Mouse (Mus musculus) v-Abl transformed pro-B cells (cell line): Measurements from ENCODE around the gene Emc1.

Experiments
- in situ Hi-C, 2 experiments: fragments of 400-800 bp; cut with MboI; formaldehyde crosslinking; loops; one replicate each; pipeline ENCODE4 v1.15.1; 2025; ENCODE audit not compliant: unreplicated experiment in 2 of 2

Emc1 gene

DNA sequence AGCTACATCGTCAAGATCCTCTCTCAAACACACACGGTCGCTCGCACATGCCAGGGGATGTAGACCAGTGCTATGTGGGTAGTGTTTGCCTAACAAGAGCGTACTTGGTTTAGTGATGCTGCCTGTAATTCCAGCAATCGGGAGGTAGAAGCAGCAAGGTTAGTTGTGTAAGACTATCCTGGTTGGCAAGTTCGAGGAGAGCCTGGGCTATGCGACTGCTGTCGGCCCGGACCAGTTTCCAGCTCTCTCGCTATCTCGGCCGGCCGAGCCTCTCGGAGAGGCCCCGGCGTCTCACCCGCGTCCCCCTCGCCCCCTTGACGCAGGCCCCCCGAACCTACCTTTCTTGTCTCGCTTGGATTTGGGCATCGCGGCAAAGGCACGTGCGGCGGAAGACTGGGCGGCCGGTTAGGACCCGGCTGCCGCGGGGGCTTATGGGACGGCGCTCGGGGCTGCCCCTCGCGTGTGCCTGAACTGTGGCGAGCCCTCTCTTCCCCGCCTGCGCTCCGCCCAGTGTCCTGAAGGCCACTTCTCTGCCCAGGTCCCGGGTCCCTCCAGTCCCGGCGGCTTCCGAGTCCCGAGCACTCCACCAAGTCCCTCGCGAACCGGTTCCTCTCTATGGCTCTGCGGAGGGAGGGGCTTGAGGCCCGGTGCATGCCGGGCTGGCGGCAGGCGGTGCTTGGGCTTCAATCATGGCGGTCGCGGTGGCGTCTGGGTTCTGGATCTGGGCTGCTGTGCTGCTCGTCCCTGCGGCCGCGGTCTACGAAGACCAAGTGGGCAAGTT, at the start of gene Emc1, which contains the start of the genes Mrto4 and Ubr4:
Gene Emc1 (plus strand): TSS at position 657 of the 781 bp plus-strand sequence.
Gene Mrto4 (minus strand): TSS at position 646 of the 781 bp plus-strand sequence.
Gene Ubr4 (plus strand): TSS at position 679 of the 781 bp plus-strand sequence.
- in situ Hi-C loops: no loop called here

DNA sequence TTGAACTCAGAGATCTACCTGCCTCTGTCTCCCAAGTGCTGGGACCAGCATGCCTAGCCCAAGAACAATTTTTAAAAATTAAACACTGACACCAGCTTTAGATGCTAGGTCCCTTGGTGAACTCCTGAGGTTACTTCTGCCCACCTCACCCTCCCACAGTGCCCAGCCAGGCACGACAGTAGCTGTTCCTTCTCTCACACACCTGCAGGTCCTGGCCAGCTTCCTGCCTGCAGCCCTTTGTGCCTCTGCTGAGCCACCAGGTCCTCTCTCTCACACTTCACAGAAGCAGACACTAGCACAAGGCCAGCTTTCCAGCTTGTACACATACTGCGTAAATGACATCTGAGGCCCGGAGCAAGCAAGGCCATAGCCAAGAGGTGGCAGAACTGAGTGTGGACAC, 46.9 kb upstream of the Emc1 start:
- in situ Hi-C loops: no loop called here

DNA sequence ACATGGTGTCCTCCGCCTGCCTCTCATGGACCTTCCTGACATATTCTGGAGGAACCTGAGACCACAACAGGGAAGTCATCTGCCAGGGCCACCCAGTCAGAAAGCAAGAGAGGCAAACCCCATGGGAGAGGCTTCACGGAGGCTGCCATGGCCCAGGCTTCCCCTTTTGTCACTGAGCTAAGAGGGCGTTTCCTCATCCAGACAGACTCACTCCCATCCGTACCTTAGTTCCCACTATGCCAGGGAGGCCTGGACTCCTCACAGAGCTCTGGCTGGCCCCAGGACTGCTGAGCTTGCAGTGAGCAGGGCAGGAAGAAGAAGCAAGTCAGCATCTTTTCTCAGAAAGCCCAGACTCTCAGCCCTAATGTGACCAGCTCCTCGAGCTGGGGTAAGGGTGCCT, 44.5 kb upstream of the Emc1 start:
- in situ Hi-C loops: no loop called here

DNA sequence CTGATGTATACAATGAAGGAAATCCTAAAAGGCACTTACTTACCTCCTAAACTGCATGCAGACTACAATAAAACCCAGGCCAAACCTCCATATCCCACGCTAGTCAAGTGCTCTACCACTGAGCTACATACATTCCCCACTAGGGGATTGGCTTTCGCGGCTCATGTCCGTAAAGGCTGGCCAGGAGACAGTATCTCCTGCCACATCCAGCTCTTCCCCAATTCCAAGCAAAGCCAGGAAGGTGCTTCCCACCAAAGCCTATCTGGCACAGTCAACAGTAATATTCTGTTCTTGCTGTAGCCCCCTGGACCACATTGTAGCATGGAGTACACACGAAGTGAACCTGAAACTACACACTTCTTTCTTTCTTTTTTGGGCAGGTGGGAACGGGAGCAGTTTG, 42.7 kb upstream of the Emc1 start:
- in situ Hi-C loops: no loop called here

DNA sequence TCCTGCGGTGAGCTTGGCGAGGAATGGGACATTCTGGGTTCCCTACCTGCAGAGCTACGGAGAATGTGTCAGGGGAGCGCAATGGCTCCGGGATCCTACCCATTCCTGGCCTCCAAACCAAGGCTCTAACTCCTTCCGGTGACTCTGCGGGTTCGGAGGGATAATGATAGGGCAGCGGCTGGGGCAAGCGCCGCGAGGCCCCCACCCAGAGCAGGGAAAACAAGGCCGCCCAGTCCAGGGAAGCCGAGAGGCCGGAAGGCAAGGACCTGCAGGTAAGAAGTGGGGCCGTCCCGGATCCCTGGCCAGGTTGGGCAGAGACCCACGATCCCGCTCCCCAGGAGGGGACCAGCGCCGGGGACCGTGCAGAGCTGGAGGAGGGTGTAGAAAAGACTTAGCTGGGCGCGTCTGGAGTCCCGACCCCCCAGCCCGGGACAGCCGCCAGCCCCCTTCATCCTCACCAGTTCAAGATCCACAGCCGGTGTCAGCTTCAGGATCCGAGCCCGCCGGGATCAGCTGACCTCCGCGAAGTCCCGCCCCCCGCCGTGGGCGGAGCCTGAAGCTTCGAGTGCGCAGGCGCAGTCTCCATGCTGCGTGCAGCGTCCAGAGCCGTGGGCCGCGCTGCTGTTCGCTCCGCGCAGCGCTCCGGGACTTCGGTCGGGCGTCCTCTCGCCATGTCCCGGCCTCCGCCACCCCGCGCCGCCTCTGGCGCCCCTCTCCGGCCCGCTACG, 42.1 kb upstream of the Emc1 start, which contains the start of the genes Pqlc2 and Akr7a5:
Gene Pqlc2 (minus strand): TSS at position 538 of the 728 bp plus-strand sequence.
Gene Akr7a5 (plus strand): TSS at position 574 of the 728 bp plus-strand sequence.
- in situ Hi-C loops: no loop called here

DNA sequence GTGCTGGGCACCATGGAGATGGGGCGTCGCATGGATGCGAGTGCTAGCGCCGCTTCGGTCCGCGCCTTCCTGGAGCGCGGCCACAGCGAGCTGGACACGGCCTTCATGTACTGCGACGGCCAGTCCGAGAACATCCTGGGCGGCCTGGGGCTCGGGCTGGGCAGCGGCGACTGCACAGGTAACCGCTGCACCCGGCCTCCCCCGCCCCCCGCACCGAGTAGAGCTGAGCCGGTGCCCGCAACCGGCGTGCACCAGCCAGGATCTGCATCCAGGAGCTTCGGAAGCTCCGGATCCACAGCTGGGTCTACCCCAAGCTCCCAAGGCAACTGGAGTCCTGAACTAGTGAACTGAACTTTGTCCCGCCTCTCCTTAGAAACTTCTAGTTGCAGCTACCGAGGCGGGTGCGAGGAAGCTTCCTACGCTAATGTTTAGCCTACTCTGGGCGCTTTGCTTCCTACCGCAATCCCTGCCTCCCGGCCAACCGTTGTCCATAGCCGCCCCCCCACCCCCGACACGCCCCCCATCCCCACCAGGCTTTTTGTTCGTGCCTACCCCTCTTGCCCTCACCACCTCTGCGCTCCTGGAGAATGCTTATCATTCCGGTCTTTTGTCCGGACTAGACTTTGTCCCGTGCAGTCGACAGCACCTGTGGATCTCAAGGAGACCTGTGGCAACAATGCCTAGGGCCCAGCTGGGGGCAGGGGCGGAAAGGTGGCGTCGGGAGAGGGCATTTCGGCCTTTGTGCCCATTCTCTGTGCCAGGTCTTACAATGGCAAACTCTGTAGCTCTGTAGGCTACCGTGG, 41.3 kb upstream of the Emc1 start:
- in situ Hi-C loops: no loop called here

DNA sequence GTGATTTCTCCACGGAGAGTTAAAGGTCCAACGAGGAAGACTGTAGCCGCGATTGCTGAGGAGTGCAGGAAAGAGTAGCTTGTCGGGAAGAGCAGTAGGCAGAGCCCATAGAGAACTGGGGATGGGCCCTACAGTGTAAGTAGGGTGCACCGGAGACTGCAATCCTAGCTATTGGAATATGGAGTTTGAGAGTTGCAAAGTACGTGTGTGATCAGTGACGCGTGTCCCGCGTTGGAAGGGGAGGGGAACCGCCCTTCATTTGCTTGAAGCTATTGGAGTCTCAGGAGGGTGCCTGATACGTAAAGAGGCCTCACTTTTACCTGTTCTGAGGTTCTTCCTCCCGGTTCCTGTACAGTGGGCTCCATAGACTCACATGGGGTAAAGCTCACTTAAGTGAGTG, 40.7 kb upstream of the Emc1 start:
- in situ Hi-C loops: no loop called here

DNA sequence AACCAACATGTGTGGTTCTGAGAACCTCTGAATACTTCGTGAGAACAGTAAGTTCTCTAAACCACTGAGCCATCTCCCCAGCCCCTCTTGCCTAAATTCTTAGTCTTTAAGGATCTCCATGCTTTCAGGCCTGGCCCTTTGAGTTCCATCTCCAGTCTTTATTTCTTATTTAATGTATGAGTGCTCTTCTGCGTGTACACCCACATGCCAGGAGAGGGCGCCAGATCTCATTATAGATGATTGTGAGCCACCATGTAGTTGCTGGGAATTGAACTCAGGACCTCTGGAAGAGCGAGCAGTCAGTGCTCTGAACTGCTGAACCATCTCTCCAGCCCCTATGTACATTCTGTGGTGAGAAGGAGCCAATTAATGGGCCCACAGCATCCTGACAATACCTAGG, 39.8 kb upstream of the Emc1 start:
- in situ Hi-C loops: no loop called here

DNA sequence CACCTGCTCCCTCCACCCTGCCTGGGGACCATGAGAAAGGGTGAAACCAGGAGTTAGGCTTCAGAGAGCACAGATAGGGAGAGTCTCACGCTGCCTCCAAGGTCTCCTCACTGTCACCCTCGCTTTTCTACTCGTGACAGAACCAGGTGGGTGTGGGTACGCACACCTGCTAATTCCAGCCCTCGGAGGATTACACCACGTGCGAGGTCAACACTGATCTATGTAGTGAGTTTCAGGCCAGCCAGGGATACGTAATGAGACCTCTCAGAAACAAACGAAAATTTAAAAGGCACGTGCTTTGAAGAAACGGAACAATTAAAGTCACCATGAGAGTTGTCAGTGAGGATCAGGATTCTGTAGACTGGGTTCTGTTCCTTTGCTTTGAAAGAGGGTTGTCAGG, 33.9 kb upstream of the Emc1 start:
- in situ Hi-C loops: no loop called here

DNA sequence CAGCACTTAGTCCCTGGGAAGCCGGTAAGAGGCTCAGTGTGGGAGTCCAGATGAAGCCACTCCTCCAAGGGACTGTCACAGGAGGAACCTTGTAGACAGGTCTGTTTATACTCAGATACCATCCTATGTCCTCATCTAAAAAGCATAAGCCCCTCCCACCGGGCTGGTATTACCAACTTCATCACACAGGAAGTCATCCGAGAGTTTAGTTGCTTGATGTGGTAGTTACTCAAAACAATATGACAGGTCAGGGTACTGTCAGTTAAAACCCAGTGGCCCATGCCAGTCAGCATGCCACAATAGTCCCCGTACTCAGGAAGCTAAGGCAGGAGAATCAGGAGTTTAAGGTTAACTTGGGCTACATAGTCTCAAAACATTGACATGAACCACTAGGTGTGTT, 32.6 kb upstream of the Emc1 start:
- in situ Hi-C loops: no loop called here

DNA sequence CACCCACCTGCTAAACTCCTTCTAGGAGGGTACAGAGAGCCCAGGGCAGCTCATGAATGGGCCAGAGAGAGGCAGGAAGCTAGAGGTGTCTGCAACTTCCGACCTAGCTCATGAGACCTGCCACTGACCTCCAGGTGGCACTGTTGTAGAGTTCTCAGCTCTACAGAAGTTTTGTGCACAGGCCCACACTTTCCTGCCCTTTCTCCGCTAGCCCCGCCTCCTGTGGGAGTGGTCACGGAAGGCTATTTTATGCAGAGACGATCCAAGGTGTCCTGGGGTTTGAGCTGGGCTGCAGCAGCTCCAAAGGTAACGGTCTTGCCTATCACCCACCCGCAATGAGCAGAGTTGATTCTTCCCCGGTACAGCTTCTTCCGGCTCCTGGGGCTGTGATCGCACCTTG, 21.8 kb upstream of the Emc1 start:
- in situ Hi-C loops: loop anchor here (5.0 kb wide), 2 partner anchors 38 to 43 kb away; no protein-coding TSS in a partner anchor

DNA sequence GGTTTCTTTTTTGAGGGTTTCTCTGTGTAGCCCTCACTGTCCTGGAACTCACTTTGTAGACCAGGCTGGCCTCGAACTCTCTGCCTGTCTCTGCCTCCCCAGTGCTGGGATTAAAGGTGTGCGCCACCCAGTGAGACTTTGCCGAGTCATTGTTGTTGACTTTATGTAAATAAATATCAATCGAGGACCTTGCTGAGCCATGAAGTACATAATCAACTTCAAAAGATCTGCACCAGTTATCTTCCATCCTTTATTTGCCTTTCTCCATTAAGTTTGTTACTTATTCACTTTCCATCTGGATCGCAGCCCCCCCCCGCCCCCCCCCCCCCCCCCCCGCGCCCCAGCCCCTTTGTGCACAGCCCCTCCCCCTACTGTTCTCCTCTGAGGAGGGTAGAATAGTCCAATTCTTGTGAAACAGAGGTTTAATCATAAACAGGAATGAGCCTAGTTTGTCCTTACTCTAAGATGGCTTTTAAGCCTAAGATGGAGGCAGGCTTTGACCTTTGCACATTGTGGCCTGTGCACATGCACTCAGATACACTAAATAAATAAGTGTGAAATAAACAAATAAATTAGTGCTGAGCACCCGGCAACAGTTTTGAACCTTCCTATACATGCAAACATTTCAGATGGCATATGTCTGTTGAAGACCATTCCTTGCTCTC, 17.6 kb upstream of the Emc1 start:
- in situ Hi-C loops: loop anchor here (5.0 kb wide), 2 partner anchors 42 to 47 kb away; no protein-coding TSS in a partner anchor

DNA sequence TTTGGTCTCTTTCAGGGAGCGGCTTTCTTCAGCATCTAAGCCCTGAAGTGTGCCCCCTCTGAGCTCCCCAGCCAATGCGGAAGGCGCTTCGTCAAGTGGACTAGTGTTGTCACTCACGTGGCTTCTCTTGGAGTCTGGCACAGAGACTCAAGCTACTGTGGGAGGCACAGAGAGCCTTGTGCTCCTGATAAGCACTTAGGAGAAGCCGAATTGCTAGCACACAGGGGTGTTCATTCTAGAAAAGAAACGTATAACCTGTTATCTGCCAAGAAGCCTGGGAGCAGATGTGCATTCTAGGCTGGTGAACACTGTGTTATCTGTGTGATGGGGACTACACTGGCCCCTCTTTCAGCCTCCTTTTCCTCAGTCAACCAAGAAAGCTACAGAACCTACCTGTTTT, 16.9 kb upstream of the Emc1 start:
- in situ Hi-C loops: no loop called here

DNA sequence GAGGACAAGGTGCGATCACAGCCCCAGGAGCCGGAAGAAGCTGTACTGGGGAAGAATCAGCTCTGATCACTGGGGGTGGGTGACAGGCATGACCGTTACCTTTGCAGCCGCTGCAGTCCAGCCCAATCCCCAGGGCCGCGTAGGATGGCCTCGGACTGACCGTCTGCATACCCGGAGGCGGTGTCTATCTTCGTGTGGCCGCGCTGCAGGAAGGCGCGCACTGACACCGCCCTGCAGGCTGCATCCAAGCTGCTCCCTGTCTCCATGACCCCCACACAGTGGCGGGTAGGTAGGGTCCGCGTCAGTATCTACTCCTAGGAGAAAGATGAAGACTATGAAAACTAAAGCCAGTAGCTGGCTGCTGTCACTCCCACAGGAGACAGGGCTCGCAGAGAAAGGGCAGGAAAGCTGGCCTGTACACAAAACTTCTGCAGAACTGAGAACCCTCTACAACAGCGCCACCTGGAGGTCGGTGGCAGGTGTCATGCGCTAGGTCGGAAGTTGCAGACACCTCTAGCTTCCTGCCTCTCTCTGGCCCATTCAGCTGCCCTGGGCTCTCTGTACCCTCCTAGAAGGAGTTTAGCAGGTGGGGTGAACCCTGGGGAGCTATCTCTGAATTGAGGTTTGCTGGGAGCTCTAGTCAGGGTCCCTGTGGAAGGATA, 15.4 kb upstream of the Emc1 start:
- in situ Hi-C loops: no loop called here

DNA sequence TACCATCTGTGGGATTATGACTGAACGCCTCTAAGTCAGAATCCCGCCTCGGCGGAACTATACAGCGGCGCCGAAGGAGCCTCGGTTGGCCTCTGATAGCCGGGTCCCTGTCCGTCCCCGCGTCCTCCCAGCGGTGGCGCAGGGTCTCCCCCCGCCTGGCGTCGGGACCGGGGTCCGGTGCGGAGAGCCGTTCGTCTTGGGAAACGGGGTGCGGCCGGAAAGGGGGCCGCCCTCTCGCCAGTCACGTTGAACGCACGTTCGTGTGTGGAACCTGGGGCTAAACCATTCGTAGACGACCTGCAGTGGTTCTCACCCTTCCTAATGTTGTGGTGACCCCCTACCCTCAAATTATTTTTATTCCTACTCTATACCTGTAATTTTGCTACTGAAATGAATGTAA, 14.2 kb upstream of the Emc1 start:
- in situ Hi-C loops: no loop called here

DNA sequence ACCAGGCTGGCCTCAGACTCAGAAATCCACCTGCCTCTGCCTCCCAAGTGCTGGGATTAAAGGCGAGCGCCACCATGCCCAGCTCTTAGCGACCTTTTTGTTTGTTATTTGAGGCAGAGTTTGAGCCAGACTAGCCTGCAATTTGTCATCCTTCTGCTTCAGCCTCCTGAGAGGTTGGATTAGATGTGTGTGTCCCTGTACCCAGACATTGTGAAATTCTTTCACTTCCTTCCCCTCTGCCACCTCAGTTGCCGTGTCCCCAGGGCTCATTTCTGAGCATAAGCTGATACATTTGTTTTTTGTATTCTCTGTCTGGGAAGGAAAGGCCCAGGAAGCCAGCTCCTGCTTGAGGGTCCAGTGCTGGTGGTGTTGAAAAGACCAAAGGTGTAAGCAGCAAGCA, 11.6 kb upstream of the Emc1 start:
- in situ Hi-C loops: loop anchor here in 1 of 2 experiments (5.0 kb wide), 1 partner anchor 259 kb away; no protein-coding TSS in a partner anchor

DNA sequence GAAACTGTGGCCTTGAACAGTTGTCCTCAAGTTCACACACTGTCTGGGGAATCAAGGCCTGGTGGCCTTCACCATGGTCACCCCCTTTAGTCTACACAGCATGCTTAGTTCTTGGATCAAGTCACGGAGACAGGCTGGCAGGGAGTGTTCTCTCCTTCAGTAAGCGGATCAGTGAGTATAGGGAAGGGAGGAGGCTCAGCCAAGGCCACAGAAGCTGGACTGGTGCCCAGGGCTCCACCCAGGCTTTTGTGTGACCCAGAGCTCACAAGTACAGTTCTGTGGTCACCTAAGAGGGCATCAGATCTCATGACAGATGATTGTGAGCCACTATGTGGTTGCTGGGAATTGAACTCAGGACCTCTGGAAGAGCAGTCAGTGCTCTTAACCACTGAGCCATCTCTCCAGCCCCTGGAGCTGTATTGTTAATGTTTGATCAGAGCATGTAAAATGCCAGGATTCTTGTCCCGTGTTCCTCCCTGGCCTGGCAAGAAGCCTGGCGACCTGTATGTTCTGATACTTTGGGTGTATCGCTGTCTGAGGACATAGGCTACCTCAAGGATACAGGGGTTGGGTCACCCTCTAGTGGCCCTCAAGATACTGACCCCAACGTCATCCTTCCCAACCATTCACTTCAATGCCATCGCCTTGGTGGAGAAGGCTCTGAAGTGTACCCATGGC, 10.7 kb upstream of the Emc1 start:
- in situ Hi-C loops: loop anchor here in 1 of 2 experiments (5.0 kb wide), 1 partner anchor 259 kb away; no protein-coding TSS in a partner anchor

DNA sequence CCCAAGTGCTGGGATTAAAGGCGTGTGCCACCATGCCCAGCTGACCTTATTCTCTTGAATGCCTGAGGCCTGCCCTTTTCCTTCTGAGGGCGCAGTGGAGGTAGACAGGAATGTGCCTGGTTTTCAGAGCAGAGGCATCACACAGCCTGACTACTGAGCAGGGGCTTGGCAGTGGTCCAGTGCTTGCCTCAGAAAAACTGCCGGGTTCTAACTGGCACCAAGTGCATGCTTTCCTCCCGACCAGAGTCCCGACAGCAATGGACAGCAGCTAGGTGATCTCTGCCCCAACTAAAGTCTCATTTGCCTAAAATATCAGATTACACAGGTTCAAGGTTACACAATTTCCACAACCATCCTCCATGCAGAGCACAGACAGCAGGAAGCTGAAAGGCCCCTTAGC, 8.7 kb upstream of the Emc1 start:
- in situ Hi-C loops: loop anchor here in 1 of 2 experiments (5.0 kb wide), 1 partner anchor 261 kb away; no protein-coding TSS in a partner anchor

DNA sequence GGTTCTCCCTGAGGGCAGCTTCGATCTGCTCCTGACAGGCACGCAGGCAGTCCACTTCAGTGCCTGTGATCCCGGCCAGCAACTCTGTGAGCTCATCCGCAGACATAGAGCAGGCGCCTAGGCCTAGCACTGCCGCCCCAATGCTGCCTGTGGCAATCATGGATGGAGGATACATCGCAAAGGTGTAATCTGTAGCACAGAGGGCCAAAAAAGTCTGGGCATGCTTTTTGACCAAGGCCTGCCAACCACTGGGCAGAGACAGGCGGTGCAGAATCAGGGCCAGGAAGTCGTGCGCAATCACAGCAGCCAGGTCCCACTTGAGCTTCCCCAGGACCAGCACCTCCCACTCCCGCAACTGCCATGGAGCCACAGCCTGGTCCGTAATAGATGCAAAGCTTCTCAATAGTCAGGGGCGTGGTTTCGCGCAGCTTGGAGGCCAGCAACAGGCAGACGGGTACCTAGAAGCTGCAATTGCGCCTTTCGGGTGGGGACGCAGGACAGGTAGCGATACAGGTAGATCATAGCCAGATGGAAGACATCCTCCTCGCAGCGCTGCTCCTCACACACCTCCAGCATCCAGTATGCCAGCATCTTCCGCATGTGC, 6.9 kb upstream of the Emc1 start:
- in situ Hi-C loops: no loop called here
